Mouse (Mus musculus) forebrain, embryonic 13.5 days (tissue): Measurements from ENCODE around the gene Pear1. TPM values are rescaled to one million over a fixed set of nuclear protein-coding genes. Genes with fewer than 3 reads are reported as not detected.

ENCODE experiments used
- ATAC-seq: fragments of 200-750 bp; cut with Nextera tagmentation; 2 replicates; pipeline ENCODE4 v1.8.0; 2017
- H3K27ac ChIP-seq: fragments of 300-500 bp; sonication (generic); 2 replicates; pipeline ENCODE4 v1.5.1; 2015; ENCODE audit warnings: inconsistent platforms, mild to moderate bottlenecking, moderate library complexity
- H3K27me3 ChIP-seq: fragments of 300-500 bp; sonication (generic); 2 replicates; pipeline ENCODE4 v1.6.1; 2015; ENCODE audit warnings: mild to moderate bottlenecking, inconsistent platforms
- H3K36me3 ChIP-seq: fragments of 300-500 bp; sonication (generic); 2 replicates; pipeline ENCODE4 v1.6.1; 2015; ENCODE audit warnings: mild to moderate bottlenecking, inconsistent platforms; ENCODE audit not compliant: poor library complexity, severe bottlenecking
- H3K4me1 ChIP-seq: fragments of 300-500 bp; sonication (generic); 2 replicates; pipeline ENCODE4 v1.6.1; 2015; ENCODE audit warnings: inconsistent platforms
- H3K4me2 ChIP-seq: fragments of 300-500 bp; sonication (generic); 2 replicates; pipeline ENCODE4 v1.6.1; 2015; ENCODE audit warnings: inconsistent platforms, mild to moderate bottlenecking, moderate library complexity
- H3K4me3 ChIP-seq: fragments of 300-500 bp; sonication (generic); 2 replicates; pipeline ENCODE4 v1.5.1; 2015; ENCODE audit warnings: mild to moderate bottlenecking, inconsistent platforms
- H3K9ac ChIP-seq: fragments of 300-500 bp; sonication (generic); 2 replicates; pipeline ENCODE4 v1.6.1; 2015; ENCODE audit warnings: mild to moderate bottlenecking, inconsistent platforms
- H3K9me3 ChIP-seq: fragments of 300-500 bp; sonication (generic); replicated peaks from 2 replicates; pipeline ENCODE4 v1.6.1; 2016; ENCODE audit warnings: inconsistent platforms
- WGBS: fragments of 180-500 bp; shearing (Covaris S2); methylation state at CpG from one replicate; pipeline ENCODE4 v1.1.7; 2015; 5-methylcytosine and 5-hydroxymethylcytosine counted together
- polyA plus RNA-seq: library from polyadenylated mRNA; unstranded; fragments of >200 nt; fragmentation: Nextera tagmentation; extraction: Ambion mirVana; gene quantifications from 2 replicates; pipeline ENCODE4 v1.2.1, GENCODE M21; 2015

The Pear1 gene
- polyA plus RNA-seq, 1 experiment from 2014 or later: 4.8 TPM

DNA sequence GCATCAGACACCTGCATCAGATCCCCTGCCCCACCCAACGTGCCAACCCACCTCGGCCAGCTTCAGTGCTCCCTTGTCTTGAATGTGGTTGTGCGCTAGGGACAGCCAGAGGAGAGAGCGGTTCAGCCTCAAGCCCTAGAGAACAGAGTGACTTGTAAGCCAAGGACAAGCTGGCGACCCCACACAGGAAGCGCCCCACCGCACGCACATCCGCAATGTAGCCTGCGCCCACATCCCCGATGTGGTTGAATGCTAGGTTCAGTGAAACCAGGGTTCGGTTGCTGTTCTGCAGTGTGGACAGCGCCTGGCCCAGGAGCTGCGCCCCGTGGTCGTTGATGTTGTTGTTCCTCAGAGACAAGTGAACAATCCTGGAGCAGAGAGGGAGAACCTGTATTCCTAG, 81.4 kb downstream of the Pear1 start:
- Histone ChIP-seq H3K4me1 (peaks cover 18% of the 10 kb centered on the region), H3K36me3 (peaks cover 32% of the 10 kb centered on the region), H3K9ac (no peak overlapping the region), H3K27ac (no peak overlapping the region), H3K4me3 (no peak overlapping the region), H3K27me3 (no peaks in the 10 kb centered on the region), H3K4me2 (no peak overlapping the region), H3K9me3 (no peaks in the 10 kb centered on the region)
- no peak for ATAC-seq
- WGBS: 90% methylated on average over 16 of the region's 16 CpGs

DNA sequence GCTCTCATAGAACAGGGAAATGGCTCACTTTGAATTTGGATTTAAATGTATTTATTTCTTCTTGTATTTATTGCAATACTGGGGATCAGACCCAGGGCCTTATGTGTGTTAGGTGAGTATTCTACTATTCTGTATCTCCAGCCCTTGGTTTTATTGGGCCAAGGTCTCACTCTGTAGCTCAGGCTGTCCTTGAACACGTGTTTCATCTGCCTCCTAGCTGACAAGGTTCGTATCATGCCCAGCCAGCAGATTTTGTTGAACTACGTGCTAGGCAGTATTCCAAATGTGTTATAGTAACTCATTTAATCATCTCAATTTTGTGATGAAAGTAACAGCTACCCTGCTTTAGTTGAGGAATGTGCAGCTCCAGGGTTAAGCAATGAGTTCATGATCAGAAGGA, 82.1 kb downstream of the Pear1 start:
- Histone ChIP-seq H3K36me3 (peaks cover 38% of the 10 kb centered on the region), H3K9ac (no peak overlapping the region), H3K27ac (no peak overlapping the region), H3K27me3 (no peaks in the 10 kb centered on the region), H3K4me2 (no peak overlapping the region), H3K9me3 (no peaks in the 10 kb centered on the region), H3K4me1 (peaks cover 18% of the 10 kb centered on the region), H3K4me3 (no peak overlapping the region)
- WGBS: 83% methylated on average over 3 of the region's 3 CpGs
- no peak for ATAC-seq

DNA sequence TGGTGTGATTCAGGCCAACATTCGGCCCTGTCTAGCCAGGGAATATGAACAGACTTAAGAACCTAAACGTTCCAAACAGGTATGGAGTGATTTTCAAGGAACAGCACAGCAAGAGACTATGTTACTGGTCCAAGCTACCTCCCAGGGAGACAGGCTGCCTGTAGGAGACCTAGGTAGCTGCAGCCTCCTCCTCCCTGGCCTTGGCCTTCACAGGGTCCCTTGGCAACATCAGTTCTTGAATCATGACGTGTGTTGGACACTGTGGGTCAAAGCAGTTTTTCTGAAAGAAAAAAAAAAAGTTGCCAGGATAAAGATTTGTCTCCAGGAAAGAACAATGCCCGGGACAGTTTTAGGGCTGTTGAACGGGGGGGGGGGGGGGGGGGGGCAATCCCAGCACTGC, 85.2 kb downstream of the Pear1 start:
- Histone ChIP-seq H3K9me3 (no peaks in the 10 kb centered on the region), H3K4me1 (peaks cover 6% of the 10 kb centered on the region; the same call in 1 of the 2 replicates), H3K4me2 (no peak overlapping the region), H3K4me3 (no peak overlapping the region), H3K36me3 (peaks cover 69% of the 10 kb centered on the region), H3K27ac (no peak overlapping the region), H3K9ac (no peak overlapping the region), H3K27me3 (no peaks in the 10 kb centered on the region)
- WGBS: 74% methylated on average over 4 of the region's 5 CpGs
- no peak for ATAC-seq

DNA sequence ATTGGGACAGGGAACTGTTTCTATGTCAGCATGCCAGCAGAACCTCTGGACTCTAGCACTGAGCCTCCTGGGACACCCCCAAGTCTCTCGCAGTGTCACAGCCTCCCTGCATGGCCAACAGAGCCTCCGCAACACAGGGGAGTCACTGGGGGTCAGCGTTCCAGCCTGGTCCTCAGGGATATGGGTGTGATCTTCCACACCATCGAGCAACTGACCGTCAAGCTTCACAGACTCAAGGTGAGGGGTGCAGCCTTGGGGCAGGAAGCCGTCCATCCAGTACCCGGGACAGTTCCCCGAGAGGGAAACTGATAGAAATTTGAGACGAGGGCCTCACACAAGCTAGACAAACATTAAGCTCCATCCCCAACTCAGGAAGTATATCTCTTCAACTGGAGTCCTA, 88.8 kb downstream of the Pear1 start:
- Histone ChIP-seq H3K27ac (no peak overlapping the region), H3K9me3 (no peaks in the 10 kb centered on the region), H3K4me3 (no peak overlapping the region), H3K4me1 (peaks cover 6% of the 10 kb centered on the region; the same call in 1 of the 2 replicates), H3K36me3 (peaks cover 90% of the 10 kb centered on the region), H3K27me3 (no peaks in the 10 kb centered on the region), H3K4me2 (no peak overlapping the region), H3K9ac (no peak overlapping the region)
- no peak for ATAC-seq
- WGBS: 88% methylated on average over 9 of the region's 9 CpGs

DNA sequence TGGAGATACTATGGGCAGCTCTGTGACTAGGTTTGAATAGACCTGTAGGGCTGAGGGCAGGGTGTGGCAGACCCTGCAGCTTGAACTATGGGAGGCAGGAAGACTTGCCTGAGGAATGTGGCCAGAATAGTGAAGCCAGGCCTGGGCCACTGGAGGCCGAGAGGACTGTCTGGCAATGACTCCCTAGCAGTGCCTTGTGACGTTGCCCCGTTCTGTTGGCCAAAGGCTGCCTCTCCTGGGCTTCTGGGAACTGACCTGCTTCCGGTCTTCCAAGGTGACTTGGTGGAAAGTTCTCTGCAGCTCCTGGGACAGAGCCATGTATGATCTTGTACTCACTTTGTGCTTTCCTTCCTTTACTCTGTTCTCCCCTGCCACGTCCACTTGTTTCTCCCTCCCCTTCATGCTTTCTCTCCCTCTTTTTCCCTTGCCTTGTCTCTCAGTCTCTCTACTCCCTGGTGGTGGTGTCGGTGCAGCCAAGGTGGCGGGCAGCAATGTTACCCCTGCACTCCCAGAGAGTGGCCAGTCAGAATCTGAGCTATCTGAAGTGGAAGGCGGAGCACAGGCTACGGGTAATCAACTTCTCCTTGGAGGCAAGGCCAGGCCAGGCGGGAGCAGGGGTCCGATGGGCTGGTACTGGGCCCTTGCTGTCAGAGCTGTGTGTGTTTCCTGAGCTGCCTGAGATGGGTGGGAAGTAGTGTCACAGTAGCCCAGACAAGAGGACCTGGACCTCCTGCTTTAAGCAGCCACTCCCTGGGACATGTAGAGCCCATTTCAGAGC, 89.9 kb downstream of the Pear1 start:
- H3K4me1 ChIP-seq: no peaks in the 10 kb centered on the region; the same call in 1 of the 2 replicates
- peaks cover 93% of the 10 kb centered on the region for H3K36me3 ChIP-seq
- H3K9ac ChIP-seq: no peak overlapping the region
- no peaks in the 10 kb centered on the region for H3K27me3 ChIP-seq
- H3K27ac ChIP-seq: no peak overlapping the region
- WGBS: 90% methylated on average over 11 of the region's 11 CpGs
- H3K9me3 ChIP-seq: no peaks in the 10 kb centered on the region
- no peak overlapping the region for H3K4me3 ChIP-seq
- no peak for ATAC-seq
- H3K4me2 ChIP-seq: no peak overlapping the region

DNA sequence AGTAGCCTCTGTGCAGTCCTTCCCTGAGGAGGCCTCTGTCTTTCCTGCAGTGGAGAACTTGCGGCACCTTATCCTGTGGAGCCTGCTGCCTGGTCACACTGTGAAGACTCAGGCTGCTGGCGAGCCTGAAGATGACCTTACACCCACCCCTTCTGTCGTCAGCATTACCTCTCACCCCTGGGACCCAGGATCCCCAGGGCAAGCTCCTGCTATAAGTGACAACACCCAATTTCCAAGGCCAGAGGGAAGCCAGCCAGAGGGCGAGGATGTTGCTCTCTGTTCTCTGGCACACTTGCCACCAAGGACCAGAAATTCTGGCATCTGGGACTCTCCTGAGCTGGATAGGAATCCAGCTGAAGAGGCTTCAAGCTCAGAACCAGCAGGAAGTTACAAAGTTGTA, 91.0 kb downstream of the Pear1 start:
- no peak overlapping the region for H3K9ac ChIP-seq
- no peak overlapping the region for H3K4me3 ChIP-seq
- no peak overlapping the region for H3K27ac ChIP-seq
- no peaks in the 10 kb centered on the region for H3K9me3 ChIP-seq
- H3K27me3 ChIP-seq: no peaks in the 10 kb centered on the region
- H3K36me3 ChIP-seq: peaks cover 95% of the 10 kb centered on the region
- no peaks in the 10 kb centered on the region for H3K4me1 ChIP-seq
- ATAC-seq: no peak
- no peak overlapping the region for H3K4me2 ChIP-seq
- 91% methylated on average over 4 of the region's 4 CpGs for WGBS

DNA sequence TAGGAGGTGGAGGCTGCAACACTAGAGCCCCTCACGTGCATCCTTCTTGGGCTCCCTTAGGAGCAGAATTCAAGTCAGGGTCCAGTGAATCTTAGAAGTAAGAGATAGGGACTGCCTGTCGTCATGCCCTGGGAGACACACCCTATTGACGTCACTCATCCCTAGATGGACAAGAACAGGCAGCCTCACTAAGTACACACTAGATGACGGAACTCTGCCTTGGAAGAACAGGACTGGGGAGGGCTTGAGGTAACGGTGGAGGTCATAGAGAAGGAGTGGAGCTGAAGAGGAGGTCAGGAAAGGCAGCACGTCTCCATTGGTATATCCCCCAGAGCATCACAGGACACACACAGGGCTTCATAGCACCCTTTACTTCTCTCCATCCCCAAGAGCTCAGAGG, 95.4 kb downstream of the Pear1 start:
- H3K27ac ChIP-seq: no peak overlapping the region
- 94% methylated on average over 6 of the region's 6 CpGs for WGBS
- no peaks in the 10 kb centered on the region for H3K27me3 ChIP-seq
- H3K4me2 ChIP-seq: no peak overlapping the region
- H3K4me1 ChIP-seq: no peaks in the 10 kb centered on the region
- no peak overlapping the region for H3K9ac ChIP-seq
- no peak overlapping the region for H3K4me3 ChIP-seq
- H3K36me3 ChIP-seq: peaks cover 94% of the 10 kb centered on the region
- ATAC-seq: no peak
- no peaks in the 10 kb centered on the region for H3K9me3 ChIP-seq

DNA sequence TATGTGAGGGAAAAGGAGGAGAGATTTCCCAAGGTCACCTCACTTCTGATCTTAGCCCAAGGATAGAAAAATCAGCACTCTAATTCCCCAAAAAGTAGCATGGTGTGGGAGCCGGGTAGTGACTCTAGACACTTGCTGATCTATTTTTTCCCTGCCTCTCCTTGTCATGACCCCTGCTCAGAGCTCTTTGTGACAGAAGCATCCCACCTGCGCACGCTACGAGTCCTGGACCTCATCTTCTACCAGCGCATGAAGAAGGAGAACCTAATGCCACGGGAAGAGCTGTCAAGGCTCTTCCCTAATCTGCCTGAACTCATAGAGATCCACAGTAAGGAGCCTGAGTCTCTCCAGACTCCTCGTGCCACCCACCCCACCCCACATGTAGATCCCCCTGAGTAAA, 97.9 kb downstream of the Pear1 start:
- Histone ChIP-seq H3K36me3 (peaks cover 92% of the 10 kb centered on the region), H3K27me3 (no peaks in the 10 kb centered on the region), H3K9ac (no peak overlapping the region), H3K4me1 (no peaks in the 10 kb centered on the region), H3K9me3 (no peaks in the 10 kb centered on the region), H3K4me3 (no peak overlapping the region), H3K4me2 (no peak overlapping the region), H3K27ac (no peak overlapping the region)
- no peak for ATAC-seq
- 94% methylated on average over 7 of the region's 7 CpGs for WGBS

DNA sequence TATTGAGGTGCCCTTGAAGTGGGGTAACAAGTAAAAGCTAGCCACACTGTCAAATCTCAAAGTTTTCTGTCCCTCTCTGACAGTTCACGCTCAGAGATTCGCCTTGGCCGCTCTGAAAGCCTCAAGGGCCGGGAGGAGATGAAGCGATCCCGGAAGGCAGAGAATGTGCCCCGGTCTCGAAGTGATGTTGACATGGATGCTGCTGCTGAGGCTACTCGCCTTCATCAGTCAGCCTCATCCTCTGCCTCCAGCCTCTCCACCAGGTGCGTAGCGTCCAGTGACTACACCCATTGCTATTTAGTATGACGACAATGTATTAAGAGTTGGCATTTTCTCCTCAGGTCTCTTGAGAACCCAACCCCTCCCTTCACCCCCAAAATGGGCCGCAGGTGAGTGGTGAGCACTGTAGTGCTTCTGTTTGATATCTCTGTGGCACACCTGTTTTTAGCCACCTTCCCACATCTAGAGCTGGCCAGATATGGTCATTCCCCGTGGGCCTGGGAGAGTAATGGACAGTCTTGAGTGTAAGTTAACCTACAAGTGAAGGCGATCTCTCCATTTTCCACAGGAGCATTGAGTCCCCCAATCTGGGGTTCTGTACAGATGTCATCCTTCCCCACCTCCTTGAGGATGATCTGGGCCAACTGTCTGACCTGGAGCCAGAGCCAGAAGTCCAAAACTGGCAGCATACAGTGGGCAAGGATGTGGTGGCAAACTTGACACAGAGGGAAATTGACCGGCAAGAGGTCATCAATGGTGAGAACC, 98.5 kb downstream of the Pear1 start:
- H3K4me1 ChIP-seq: no peaks in the 10 kb centered on the region
- no peaks in the 10 kb centered on the region for H3K27me3 ChIP-seq
- no peak overlapping the region for H3K27ac ChIP-seq
- no peak overlapping the region for H3K4me2 ChIP-seq
- no peak overlapping the region for H3K9ac ChIP-seq
- ATAC-seq: no peak
- WGBS: 95% methylated on average over 16 of the region's 16 CpGs
- no peaks in the 10 kb centered on the region for H3K9me3 ChIP-seq
- no peak overlapping the region for H3K4me3 ChIP-seq
- peaks cover 93% of the 10 kb centered on the region for H3K36me3 ChIP-seq

DNA sequence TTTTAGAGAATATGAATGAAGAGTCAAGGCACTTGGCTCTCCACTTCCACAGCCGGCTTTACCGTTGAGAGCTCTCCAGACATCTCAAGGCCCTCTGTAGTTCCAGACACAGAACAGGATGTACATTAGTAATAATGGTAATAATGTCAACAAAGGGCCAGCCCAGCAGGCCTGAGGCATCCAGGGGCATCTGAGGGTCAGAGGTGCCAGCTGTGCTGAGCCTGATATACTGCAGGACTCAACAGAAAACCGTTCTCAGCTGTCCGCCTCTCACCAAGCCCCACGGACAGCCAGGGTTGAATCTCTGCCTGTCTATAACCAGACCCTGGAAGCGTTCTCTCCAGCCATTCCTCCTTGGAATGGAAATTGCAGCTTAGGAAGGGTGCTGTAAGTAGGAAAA, 99.5 kb downstream of the Pear1 start:
- no peaks in the 10 kb centered on the region for H3K9me3 ChIP-seq
- WGBS: 93% methylated on average over 6 of the region's 6 CpGs
- H3K27me3 ChIP-seq: no peaks in the 10 kb centered on the region
- peaks cover 91% of the 10 kb centered on the region for H3K36me3 ChIP-seq
- no peak overlapping the region for H3K9ac ChIP-seq
- H3K27ac ChIP-seq: no peak overlapping the region
- no peaks in the 10 kb centered on the region for H3K4me1 ChIP-seq
- ATAC-seq: no peak
- no peak overlapping the region for H3K4me2 ChIP-seq
- H3K4me3 ChIP-seq: no peak overlapping the region

DNA sequence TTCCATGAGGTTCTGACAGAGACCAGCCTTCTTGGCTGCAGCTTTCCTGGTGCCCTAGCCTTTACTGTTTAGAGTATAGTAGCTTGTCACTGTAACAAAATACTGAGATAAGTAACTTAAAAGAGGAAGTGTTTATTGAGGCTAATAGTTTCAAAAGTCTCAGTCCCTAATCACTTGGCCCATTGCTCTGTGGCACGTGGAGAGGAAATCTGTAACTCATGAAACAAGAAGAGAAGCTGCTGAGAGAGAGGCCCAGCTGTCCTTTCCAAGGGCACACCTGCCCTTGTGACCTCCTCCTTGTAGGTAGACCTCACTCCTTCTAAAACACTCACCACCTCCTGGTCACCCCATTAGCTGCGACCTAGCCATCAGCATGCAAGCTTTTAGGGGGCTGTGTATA, 105.6 kb downstream of the Pear1 start:
- Histone ChIP-seq H3K9ac (no peak overlapping the region), H3K4me3 (no peak overlapping the region), H3K9me3 (no peaks in the 10 kb centered on the region), H3K27ac (no peak overlapping the region), H3K4me1 (no peaks in the 10 kb centered on the region), H3K36me3 (peaks cover 95% of the 10 kb centered on the region), H3K4me2 (no peak overlapping the region), H3K27me3 (no peaks in the 10 kb centered on the region)
- no peak for ATAC-seq
- 84% methylated on average over 2 of the region's 2 CpGs for WGBS
